Mouse (Mus musculus): ENCODE results near the gene Shc2. TPM values are rescaled to one million over a fixed set of nuclear protein-coding genes. Genes with fewer than 3 reads are reported as not detected.

Shc2 gene
- polyA plus RNA-seq, 1 experiment from 2014 or later, result 2.1 TPM

GRCm38 (mm10) chr10:79682551-79682915 is 44.8 kb upstream of the Shc2 start:
- Histone ChIP-seq H3K27ac (ENCODE audit: low read depth, low read length) (peak overlapping the region; percentile 87), H3K36me3 (ENCODE audit: control insufficient read depth, insufficient read depth, low read length) (peaks cover 33% of the 10 kb centered on the region), H3K4me3 (ENCODE audit: low read depth, low read length) (peak overlapping the region; percentile 91), H3K4me1 (replicated peaks; ENCODE audit: control insufficient read depth, insufficient read depth, low read length) (peaks cover 24% of the 10 kb centered on the region), H3K27me3 (replicated peaks; ENCODE audit: control insufficient read depth, insufficient read depth, low read length) (no peaks in the 10 kb centered on the region), H3K9me3 (ENCODE audit: control insufficient read depth, low read length) (no peaks in the 10 kb centered on the region), H3K4me2 (peak overlapping the region; percentile 97), H3K9ac (ENCODE audit: low read depth, low read length) (peak overlapping the region; percentile 87)
- WGBS, result 0% methylated on average over 10 of the region's 10 CpGs
- DNase-seq (ENCODE audit: low spot score) (no peak), ATAC-seq (replicated peaks; ENCODE audit: low FRiP score) (peak; percentile 3; the same call in 1 of the 2 replicates)

DNA sequence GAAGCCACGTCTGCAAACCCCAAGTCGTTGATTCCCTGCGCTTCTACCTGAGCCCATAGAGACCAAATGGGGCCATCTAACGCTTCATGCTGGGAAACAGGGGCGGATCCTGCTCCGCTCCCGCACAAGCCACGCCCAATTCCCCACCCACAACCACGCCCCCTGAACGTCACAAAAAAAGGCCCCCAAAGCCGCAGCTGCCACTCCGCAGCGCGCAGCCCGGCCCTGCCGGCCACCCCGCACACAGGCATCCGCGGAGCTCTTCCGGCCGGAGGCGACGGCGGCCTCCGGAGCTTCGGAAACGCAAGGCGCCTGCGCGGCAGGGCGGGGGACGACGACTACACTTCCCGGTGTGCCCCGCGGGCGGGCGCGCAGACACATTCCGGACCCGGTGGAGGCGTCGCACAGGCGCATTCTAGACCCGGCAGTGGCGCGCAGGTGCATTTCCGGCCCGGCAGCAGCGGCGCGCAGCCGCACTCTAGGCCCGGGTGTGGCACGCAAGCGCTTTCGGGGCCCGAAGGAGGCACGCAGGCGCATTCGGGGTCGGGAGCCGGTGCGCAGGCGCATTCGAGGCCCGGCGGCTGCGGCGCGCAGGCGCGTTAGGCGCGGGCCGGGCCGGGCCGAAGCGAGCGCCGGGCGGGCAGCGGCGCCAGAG is 44.0 kb upstream of the Shc2 start, which contains the start of gene Cdc34:
TSS of gene Cdc34 (plus strand) at position 605 of the 655 bp plus-strand sequence.
- peak; percentile 92 for ATAC-seq (replicated peaks; ENCODE audit: low FRiP score)
- Histone ChIP-seq H3K36me3 (ENCODE audit: control insufficient read depth, insufficient read depth, low read length) (peaks cover 24% of the 10 kb centered on the region), H3K4me2 (peak within 1 kb of the TSS; percentile 97), H3K9me3 (ENCODE audit: control insufficient read depth, low read length) (no peaks in the 10 kb centered on the region), H3K27me3 (replicated peaks; ENCODE audit: control insufficient read depth, insufficient read depth, low read length) (no peaks in the 10 kb centered on the region), H3K4me3 (ENCODE audit: low read depth, low read length) (peak within 1 kb of the TSS; percentile 91), H3K9ac (ENCODE audit: low read depth, low read length) (peak within 1 kb of the TSS; percentile 87), H3K4me1 (replicated peaks; ENCODE audit: control insufficient read depth, insufficient read depth, low read length) (peaks cover 24% of the 10 kb centered on the region), H3K27ac (ENCODE audit: low read depth, low read length) (peak within 1 kb of the TSS; percentile 87)
- DNase-seq (ENCODE audit: low spot score), result peak; percentile 98
- under 1% methylated on average over 79 of the region's 84 CpGs for WGBS

- DNase-seq (ENCODE audit: low spot score) (no peak), ATAC-seq (replicated peaks; ENCODE audit: low FRiP score) (peak; percentile 8)
- Histone ChIP-seq H3K4me3 (ENCODE audit: low read depth, low read length) (peak overlapping the region; percentile 91), H3K27ac (ENCODE audit: low read depth, low read length) (peak overlapping the region; percentile 87; the same call in 1 of the 2 replicates), H3K27me3 (replicated peaks; ENCODE audit: control insufficient read depth, insufficient read depth, low read length) (no peaks in the 10 kb centered on the region), H3K36me3 (ENCODE audit: control insufficient read depth, insufficient read depth, low read length) (peaks cover 18% of the 10 kb centered on the region), H3K4me1 (replicated peaks; ENCODE audit: control insufficient read depth, insufficient read depth, low read length) (peaks cover 24% of the 10 kb centered on the region), H3K9ac (ENCODE audit: low read depth, low read length) (peak overlapping the region; percentile 87), H3K4me2 (peak overlapping the region; percentile 78), H3K9me3 (ENCODE audit: control insufficient read depth, low read length) (no peaks in the 10 kb centered on the region)
- 28% methylated on average over 11 of the region's 11 CpGs for WGBS
These were observed 43.1 kb upstream of the Shc2 start for GRCm38 (mm10) chr10:79680606-79681495.

GRCm38 (mm10) chr10:79675346-79676035 is 37.8 kb upstream of the Shc2 start:
- H3K9me3 ChIP-seq (ENCODE audit: control insufficient read depth, low read length), result no peaks in the 10 kb centered on the region
- H3K4me2 ChIP-seq, result no peak overlapping the region
- H3K4me3 ChIP-seq (ENCODE audit: low read depth, low read length), result no peak overlapping the region
- 56% methylated on average over 44 of the region's 44 CpGs for WGBS
- no peaks in the 10 kb centered on the region for H3K27me3 ChIP-seq (replicated peaks; ENCODE audit: control insufficient read depth, insufficient read depth, low read length)
- H3K27ac ChIP-seq (ENCODE audit: low read depth, low read length), result no peak overlapping the region
- H3K9ac ChIP-seq (ENCODE audit: low read depth, low read length), result no peak overlapping the region
- peaks cover 7% of the 10 kb centered on the region for H3K4me1 ChIP-seq (replicated peaks; ENCODE audit: control insufficient read depth, insufficient read depth, low read length)
- no peak for DNase-seq (ENCODE audit: low spot score)
- H3K36me3 ChIP-seq (ENCODE audit: control insufficient read depth, insufficient read depth, low read length), result peaks cover 2% of the 10 kb centered on the region; the same call in 1 of the 2 replicates
- ATAC-seq (replicated peaks; ENCODE audit: low FRiP score), result no peak

DNA sequence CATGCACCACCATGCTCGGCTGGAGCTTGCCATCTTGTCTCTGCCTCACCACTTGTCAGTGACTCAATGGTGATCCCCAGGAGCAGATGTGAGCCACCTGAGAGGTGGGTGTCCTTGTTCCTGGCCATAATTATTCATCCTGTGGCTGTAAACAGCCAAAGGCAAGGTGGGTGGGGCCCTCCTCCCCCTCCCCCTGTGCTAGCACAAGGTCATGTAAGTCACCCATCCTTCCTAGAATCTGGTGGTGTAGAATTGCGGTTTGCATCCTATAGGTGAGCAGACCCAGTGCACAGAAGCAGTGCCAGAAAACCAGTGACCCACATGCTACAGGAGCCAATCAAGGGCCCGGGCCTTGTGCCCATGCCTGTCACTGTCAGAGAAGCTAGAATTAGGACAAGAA is 35.3 kb upstream of the Shc2 start:
- Histone ChIP-seq H3K4me1 (replicated peaks; ENCODE audit: control insufficient read depth, insufficient read depth, low read length) (peaks cover 10% of the 10 kb centered on the region), H3K27ac (ENCODE audit: low read depth, low read length) (no peak overlapping the region), H3K9me3 (ENCODE audit: control insufficient read depth, low read length) (no peaks in the 10 kb centered on the region), H3K9ac (ENCODE audit: low read depth, low read length) (no peak overlapping the region), H3K36me3 (ENCODE audit: control insufficient read depth, insufficient read depth, low read length) (peaks cover 2% of the 10 kb centered on the region; the same call in 1 of the 2 replicates), H3K4me2 (no peak overlapping the region), H3K27me3 (replicated peaks; ENCODE audit: control insufficient read depth, insufficient read depth, low read length) (no peaks in the 10 kb centered on the region), H3K4me3 (ENCODE audit: low read depth, low read length) (no peak overlapping the region)
- WGBS, result 89% methylated on average over 3 of the region's 3 CpGs
- no peak for DNase-seq (ENCODE audit: low spot score)
- no peak for ATAC-seq (replicated peaks; ENCODE audit: low FRiP score)

DNA sequence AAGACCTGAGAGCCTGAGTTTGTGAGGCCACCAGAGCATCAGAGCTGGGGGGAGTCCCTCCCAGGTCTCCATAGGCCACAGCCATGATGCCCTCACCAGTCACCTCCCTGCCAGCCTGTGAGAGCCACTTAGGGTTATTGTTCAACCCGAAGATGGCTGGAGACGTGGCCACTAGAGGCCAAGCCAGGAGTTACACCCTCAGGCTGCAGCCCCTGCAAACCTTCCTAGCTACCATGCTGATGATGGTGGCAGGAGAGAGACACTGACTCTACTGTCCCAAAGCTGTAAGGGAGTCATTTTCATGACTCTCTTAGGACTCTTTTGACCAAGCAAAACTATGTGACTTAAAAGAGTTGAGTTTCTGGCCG is 34.4 kb upstream of the Shc2 start:
- Histone ChIP-seq H3K4me1 (replicated peaks; ENCODE audit: control insufficient read depth, insufficient read depth, low read length) (peaks cover 10% of the 10 kb centered on the region), H3K27ac (ENCODE audit: low read depth, low read length) (no peak overlapping the region), H3K4me3 (ENCODE audit: low read depth, low read length) (no peak overlapping the region), H3K4me2 (no peak overlapping the region), H3K36me3 (ENCODE audit: control insufficient read depth, insufficient read depth, low read length) (peaks cover 2% of the 10 kb centered on the region; the same call in 1 of the 2 replicates), H3K9me3 (ENCODE audit: control insufficient read depth, low read length) (no peaks in the 10 kb centered on the region), H3K27me3 (replicated peaks; ENCODE audit: control insufficient read depth, insufficient read depth, low read length) (no peaks in the 10 kb centered on the region), H3K9ac (ENCODE audit: low read depth, low read length) (no peak overlapping the region)
- no peak for ATAC-seq (replicated peaks; ENCODE audit: low FRiP score)
- WGBS, result 65% methylated on average over 3 of the region's 3 CpGs
- no peak for DNase-seq (ENCODE audit: low spot score)

DNA sequence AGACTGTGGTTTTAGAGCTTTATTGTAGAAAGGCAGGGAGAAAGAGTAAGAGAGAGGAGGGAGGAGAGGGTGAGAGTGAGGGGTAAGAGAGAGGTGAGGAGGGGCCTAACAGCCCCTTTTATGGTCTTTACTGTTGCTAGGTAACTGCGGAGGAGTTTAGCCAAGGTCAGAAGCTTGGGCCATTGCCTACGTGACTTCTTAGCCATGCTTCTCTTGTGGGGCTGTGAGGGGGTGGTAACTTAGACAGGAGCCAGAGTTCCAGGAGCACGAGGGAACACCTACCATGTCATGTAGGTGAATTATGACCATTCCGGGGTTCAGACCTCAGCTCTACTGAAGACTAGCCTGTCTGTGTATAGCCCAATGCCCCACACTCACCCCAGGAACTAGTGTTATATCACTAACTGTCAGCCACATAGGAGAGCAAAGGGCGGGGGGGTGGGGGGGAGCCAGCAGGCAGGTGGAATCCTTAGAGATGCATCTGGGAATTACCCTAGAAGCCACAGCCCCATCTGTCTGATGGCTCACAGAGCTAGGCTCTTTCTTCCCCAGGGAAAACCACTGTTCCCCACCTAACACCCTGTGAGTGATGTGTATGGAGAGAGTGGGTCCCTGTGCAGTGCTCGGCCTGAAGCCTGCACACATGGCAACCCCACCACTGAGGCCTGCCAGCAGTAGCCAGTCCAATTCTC is 33.8 kb upstream of the Shc2 start:
- Histone ChIP-seq H3K36me3 (ENCODE audit: control insufficient read depth, insufficient read depth, low read length) (peaks cover 2% of the 10 kb centered on the region; the same call in 1 of the 2 replicates), H3K4me1 (replicated peaks; ENCODE audit: control insufficient read depth, insufficient read depth, low read length) (peaks cover 10% of the 10 kb centered on the region), H3K27me3 (replicated peaks; ENCODE audit: control insufficient read depth, insufficient read depth, low read length) (no peaks in the 10 kb centered on the region), H3K9me3 (ENCODE audit: control insufficient read depth, low read length) (no peaks in the 10 kb centered on the region), H3K27ac (ENCODE audit: low read depth, low read length) (no peak overlapping the region), H3K9ac (ENCODE audit: low read depth, low read length) (no peak overlapping the region), H3K4me3 (ENCODE audit: low read depth, low read length) (no peak overlapping the region), H3K4me2 (0 out of 2 replicates have a peak overlapping the region, but pooled peaks have one; percentile 17)
- DNase-seq (ENCODE audit: low spot score) (no peak), ATAC-seq (replicated peaks; ENCODE audit: low FRiP score) (no peak)
- WGBS, result 67% methylated on average over 6 of the region's 6 CpGs
